Mouse (Mus musculus): ENCODE data around the gene Dll1.

Gene Dll1

GRCm38 (mm10) chr17:15337906-15338305 lies 38.8 kb downstream of the Dll1 start:
- in situ Hi-C loops (cut with MboI; ENCODE audit: low sequenced_read_pairs): no loop called here

- in situ Hi-C loops (cut with MboI; ENCODE audit: low sequenced_read_pairs): no loop called here
These were observed 46.8 kb downstream of the Dll1 start for GRCm38 (mm10) chr17:15329740-15330318.

- in situ Hi-C loops (cut with MboI; ENCODE audit: low sequenced_read_pairs): no loop called here
These were observed 49.6 kb downstream of the Dll1 start for GRCm38 (mm10) chr17:15327106-15327505.

- in situ Hi-C loops (cut with MboI; ENCODE audit: low sequenced_read_pairs): no loop called here
These were observed 50.5 kb downstream of the Dll1 start for GRCm38 (mm10) chr17:15325976-15326842.

GRCm38 (mm10) chr17:15323191-15323834 lies 53.4 kb downstream of the Dll1 start:
- in situ Hi-C loops (cut with MboI; ENCODE audit: low sequenced_read_pairs): no loop called here

Measured in CH12F3 (cell line).